Comparison of ENCODE assay signal across 16 mouse cellular contexts in the genomic region with DNA sequence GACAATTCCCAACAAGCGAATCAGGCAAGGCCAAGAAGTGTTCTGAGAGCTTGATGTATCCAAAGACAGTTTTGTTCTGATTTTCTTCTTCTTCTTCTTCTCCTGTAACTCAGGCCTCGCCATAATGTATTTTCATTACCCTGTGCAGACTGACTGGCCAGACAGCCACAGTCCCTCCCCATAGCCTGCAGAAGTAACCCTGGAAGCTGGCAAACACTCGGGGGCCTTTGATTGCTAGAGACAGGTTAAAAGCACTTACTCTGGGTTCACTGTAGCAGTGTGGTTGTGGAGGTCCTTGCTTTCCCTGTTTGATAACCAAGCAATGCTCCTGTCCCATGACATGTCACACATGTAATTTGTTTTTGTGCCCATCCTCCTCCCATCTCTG.
DNase-seq lines count a peak whose midpoint lies in the region; ATAC-seq and TF ChIP-seq lines count a peak whose summit lies in the region.
"Had no signal": no experiment of that assay in that cellular context is flagged by ENCODE, and none has a peak within 500 bp of the region (broad histone marks: within the 10 kb centered on the region; RNA-seq: fewer than 3 reads in every experiment).

No protein-coding gene starts in this region.

- 54% methylated on average over 3 of the region's 3 CpGs for WGBS in embryonic facial prominence, embryonic 11.5 days
- WGBS in embryonic facial prominence, embryonic 10.5 days: 50% methylated on average over 3 of the region's 3 CpGs
- 8% methylated on average over 3 of the region's 3 CpGs for WGBS in forebrain, embryonic 16.5 days
- WGBS in hindbrain, postnatal 0 days: 20% methylated on average over 3 of the region's 3 CpGs
- WGBS in neural tube, embryonic 12.5 days: 37% methylated on average over 3 of the region's 3 CpGs

- TF ChIP-seq CTCF in hindbrain, postnatal 0 days (IDR thresholded peaks at IDR 0.05; ENCODE audit: low read depth): no peak

- no peaks in the 10 kb centered on the region for H3K27me3 ChIP-seq in embryonic facial prominence, embryonic 11.5 days (ENCODE audit: control insufficient read depth, insufficient read depth, low read length)
- H3K27me3 ChIP-seq in embryonic facial prominence, embryonic 10.5 days (replicated peaks; ENCODE audit: low read depth, poor library complexity, severe bottlenecking): no peaks in the 10 kb centered on the region
- H3K27me3 ChIP-seq in forebrain, embryonic 16.5 days (replicated peaks; ENCODE audit: control insufficient read depth, insufficient read depth, low read length): no peaks in the 10 kb centered on the region
- no peaks in the 10 kb centered on the region for H3K27me3 ChIP-seq in hindbrain, postnatal 0 days (ENCODE audit: insufficient read depth, low read length)
- H3K27me3 ChIP-seq in neural tube, embryonic 12.5 days (replicated peaks): no peaks in the 10 kb centered on the region
- H3K27me3 ChIP-seq: CH12.LX; embryonic facial prominence, embryonic 15.5 days; limb, embryonic 12.5 days had no signal

- no peak overlapping the region for H3K4me2 ChIP-seq in embryonic facial prominence, embryonic 11.5 days (ENCODE audit: low read depth, low read length)
- peak overlapping the region; percentile 34 for H3K4me2 ChIP-seq in forebrain, embryonic 16.5 days (ENCODE audit: low read length)
- peak overlapping the region; percentile 5 for H3K4me2 ChIP-seq in hindbrain, postnatal 0 days (ENCODE audit: low read depth, low read length)
- peak overlapping the region; percentile 36 for H3K4me2 ChIP-seq in neural tube, embryonic 12.5 days (replicated peaks)
- H3K4me2 ChIP-seq: embryonic facial prominence, embryonic 15.5 days; limb, embryonic 12.5 days had no signal

- H3K9me3 ChIP-seq in embryonic facial prominence, embryonic 11.5 days (replicated peaks; ENCODE audit: control insufficient read depth, low read length): no peaks in the 10 kb centered on the region
- H3K9me3 ChIP-seq in embryonic facial prominence, embryonic 10.5 days: no peaks in the 10 kb centered on the region
- no peaks in the 10 kb centered on the region for H3K9me3 ChIP-seq in forebrain, embryonic 16.5 days (ENCODE audit: control insufficient read depth, low read length)
- no peaks in the 10 kb centered on the region for H3K9me3 ChIP-seq in hindbrain, postnatal 0 days (ENCODE audit: low read length)
- H3K9me3 ChIP-seq in neural tube, embryonic 12.5 days: no peaks in the 10 kb centered on the region
- H3K9me3 ChIP-seq: embryonic facial prominence, embryonic 15.5 days; limb, embryonic 12.5 days had no signal

- no peak overlapping the region for H3K4me3 ChIP-seq in embryonic facial prominence, embryonic 11.5 days (ENCODE audit: low read depth, low read length)
- no peak overlapping the region for H3K4me3 ChIP-seq in embryonic facial prominence, embryonic 10.5 days
- no peak overlapping the region for H3K4me3 ChIP-seq in forebrain, embryonic 16.5 days (replicated peaks; ENCODE audit: low read length)
- H3K4me3 ChIP-seq in hindbrain, postnatal 0 days (ENCODE audit: low read length): no peak overlapping the region
- H3K4me3 ChIP-seq in neural tube, embryonic 12.5 days: no peak overlapping the region
- H3K4me3 ChIP-seq: embryonic facial prominence, embryonic 15.5 days; limb, embryonic 12.5 days had no signal

- no peak overlapping the region for H3K9ac ChIP-seq in embryonic facial prominence, embryonic 11.5 days (replicated peaks; ENCODE audit: low read length)
- no peak overlapping the region for H3K9ac ChIP-seq in forebrain, embryonic 16.5 days (replicated peaks; ENCODE audit: low read depth, low read length)
- H3K9ac ChIP-seq in hindbrain, postnatal 0 days (replicated peaks; ENCODE audit: low read length): no peak overlapping the region
- H3K9ac ChIP-seq in neural tube, embryonic 12.5 days: no peak overlapping the region
- H3K9ac ChIP-seq: embryonic facial prominence, embryonic 15.5 days; limb, embryonic 12.5 days; liver, embryonic 14.5 days had no signal

- 0 out of 2 replicates have a peak, but pooled peaks have one; percentile 9 for ATAC-seq in embryonic facial prominence, embryonic 11.5 days (replicated peaks; ENCODE audit: insufficient number of reproducible peaks, low FRiP score, low TSS enrichment, low read depth)
- peak; percentile 34 for ATAC-seq in forebrain, embryonic 16.5 days
- peak; percentile 68 for ATAC-seq in hindbrain, postnatal 0 days
- ATAC-seq in neural tube, embryonic 12.5 days (ENCODE audit: low FRiP score, low read depth): peak; percentile 61
- ATAC-seq: lung, postnatal 0 days had no signal

- no peak overlapping the region for H3K27ac ChIP-seq in embryonic facial prominence, embryonic 11.5 days (replicated peaks; ENCODE audit: low read depth, low read length)
- H3K27ac ChIP-seq in embryonic facial prominence, embryonic 10.5 days (replicated peaks): no peak overlapping the region
- peak overlapping the region; percentile 76 for H3K27ac ChIP-seq in forebrain, embryonic 16.5 days (ENCODE audit: low read length)
- H3K27ac ChIP-seq in hindbrain, postnatal 0 days: peak overlapping the region; percentile 78
- peak overlapping the region; percentile 7; the same call in 1 of the 2 replicates for H3K27ac ChIP-seq in neural tube, embryonic 12.5 days
- H3K27ac ChIP-seq: embryonic facial prominence, embryonic 15.5 days; limb, embryonic 12.5 days; liver, embryonic 14.5 days had no signal

- no peak for DNase-seq in embryonic facial prominence, embryonic 11.5 days (ENCODE audit: low spot score)
- DNase-seq in embryonic facial prominence, embryonic 10.5 days (ENCODE audit: low spot score): no peak
- DNase-seq in hindbrain, postnatal 0 days (ENCODE audit: low spot score): peak; percentile 8
- no peak for DNase-seq in adrenal gland, adult 18-20 months (ENCODE audit: low spot score in 2 of 2)
- no peak for DNase-seq in thymus, postnatal 10 days (ENCODE audit: low spot score in 2 of 2)
- no peak for DNase-seq in gastrocnemius, adult 8-10 months (ENCODE audit: low spot score in 2 of 2)
- DNase-seq: gastrocnemius, postnatal 36 days; kidney, adult 18-20 months; kidney, postnatal 25 days had no signal

- H3K4me1 ChIP-seq in embryonic facial prominence, embryonic 11.5 days (ENCODE audit: control insufficient read depth, insufficient read depth, low read length): no peaks in the 10 kb centered on the region
- peaks cover 12% of the 10 kb centered on the region for H3K4me1 ChIP-seq in embryonic facial prominence, embryonic 10.5 days
- H3K4me1 ChIP-seq in forebrain, embryonic 16.5 days (replicated peaks; ENCODE audit: control insufficient read depth, insufficient read depth, low read length): peaks cover 15% of the 10 kb centered on the region
- H3K4me1 ChIP-seq in hindbrain, postnatal 0 days (ENCODE audit: insufficient read depth, low read length): peaks cover 5% of the 10 kb centered on the region; the same call in 1 of the 2 replicates
- peaks cover 12% of the 10 kb centered on the region; the same call in 1 of the 2 replicates for H3K4me1 ChIP-seq in neural tube, embryonic 12.5 days
- H3K4me1 ChIP-seq: embryonic facial prominence, embryonic 15.5 days; limb, embryonic 12.5 days had no signal

- H3K36me3 ChIP-seq in embryonic facial prominence, embryonic 11.5 days (replicated peaks; ENCODE audit: control insufficient read depth, insufficient read depth, low read depth, low read length): no peaks in the 10 kb centered on the region
- H3K36me3 ChIP-seq in embryonic facial prominence, embryonic 10.5 days (replicated peaks): no peaks in the 10 kb centered on the region
- H3K36me3 ChIP-seq in forebrain, embryonic 16.5 days (ENCODE audit: control insufficient read depth, insufficient read depth): no peaks in the 10 kb centered on the region
- no peaks in the 10 kb centered on the region for H3K36me3 ChIP-seq in hindbrain, postnatal 0 days (ENCODE audit: insufficient read depth, low read length)
- H3K36me3 ChIP-seq in neural tube, embryonic 12.5 days: no peaks in the 10 kb centered on the region
- H3K36me3 ChIP-seq: embryonic facial prominence, embryonic 15.5 days; limb, embryonic 12.5 days had no signal

Comparison
In these comparisons a context has a peak if more than half of its experiments do, and no peak if none do; other contexts are left out.
1. ATAC-seq: peak in every context shown above with its lines; median percentile 68 in hindbrain, postnatal 0 days; 61 in neural tube, embryonic 12.5 days; 34 in forebrain, embryonic 16.5 days; 9 in embryonic facial prominence, embryonic 11.5 days.
2. H3K27ac ChIP-seq: peak in forebrain, embryonic 16.5 days (single experiment), hindbrain, postnatal 0 days (single experiment) and neural tube, embryonic 12.5 days (single experiment); none in embryonic facial prominence, embryonic 11.5 days (single experiment) and embryonic facial prominence, embryonic 10.5 days (single experiment).